Mouse (Mus musculus) C2C12 (cell line): Measurements from ENCODE around the gene Ly6f.
"Not testable (repeated sequence)": the region's sequence is repeated elsewhere in the genome, so short reads cannot be mapped to it uniquely, and the experiment has no call there.

Source experiments
- CEBPB ChIP-seq: IDR thresholded peaks from one replicate; pipeline ENCODE4 v1.6.1; 2011; ENCODE audit warnings: low read depth, mild to moderate bottlenecking, control low read depth, moderate library complexity
- CTCF ChIP-seq: IDR thresholded peaks from one replicate; pipeline ENCODE4 v1.5.1; 2011; ENCODE audit not compliant: control insufficient read depth, insufficient read depth, insufficient read length
- FOSL1 ChIP-seq: IDR thresholded peaks from one replicate; pipeline ENCODE4 v1.8.0; 2011; ENCODE audit warnings: mild to moderate bottlenecking, low read length; ENCODE audit not compliant: poor library complexity, insufficient read depth, severe bottlenecking
- MAX ChIP-seq: IDR thresholded peaks from one replicate; pipeline ENCODE4 v1.6.1; 2011; ENCODE audit warnings: mild to moderate bottlenecking, control low read depth
- MYOD1 ChIP-seq: IDR thresholded peaks from one replicate; pipeline ENCODE4 v1.6.1; 2011; ENCODE audit warnings: low read depth; ENCODE audit not compliant: control insufficient read depth, insufficient read length
- MYOG ChIP-seq: IDR thresholded peaks from one replicate; pipeline ENCODE4 v1.6.1; 2011; ENCODE audit not compliant: control insufficient read depth, insufficient read length; ENCODE audit errors: extremely low read depth
- USF1 ChIP-seq: IDR thresholded peaks from one replicate; pipeline ENCODE4 v1.6.1; 2011; ENCODE audit warnings: low read depth, mild to moderate bottlenecking, control low read depth, moderate library complexity

DNA sequence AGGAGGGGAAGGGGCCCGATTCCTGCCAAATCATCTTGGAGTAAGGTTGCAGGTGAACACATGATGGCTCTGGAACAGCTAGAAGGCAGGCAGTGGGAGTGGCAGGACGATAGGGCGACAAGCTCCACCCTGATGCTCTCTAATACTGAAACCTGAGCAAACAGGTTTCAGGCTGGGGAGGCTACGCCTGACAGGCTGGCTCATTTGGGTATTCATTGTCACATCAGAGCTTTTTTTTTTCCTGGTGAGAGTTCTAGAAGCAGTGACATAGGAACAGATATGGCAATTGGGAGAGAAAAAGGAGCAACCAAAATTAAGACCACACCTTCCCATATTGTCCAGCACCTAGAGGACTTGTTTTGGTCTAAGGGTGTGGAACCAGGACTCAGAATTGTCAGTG lies 18.3 kb downstream of the Ly6f start:
- not testable (repeated sequence) for TF ChIP-seq CTCF, MYOD1, USF1, MYOG, CEBPB, MAX, FOSL1
